Mouse (Mus musculus) c-Kit-positive CD71-positive TER-119-negative erythroid progenitor cells, embryonic 14.5 days (primary cell): ENCODE measurements around the gene Ccnb2.
"Not testable (repeated sequence)": the region's sequence is repeated elsewhere in the genome, so short reads cannot be mapped to it uniquely, and the experiment has no call there.

Experiments used
- DNase-seq: peaks from one replicate; pipeline ENCODE4 v3.0.0-alpha.2; 2013; ENCODE audit warnings: low read depth

Gene Ccnb2

DNA sequence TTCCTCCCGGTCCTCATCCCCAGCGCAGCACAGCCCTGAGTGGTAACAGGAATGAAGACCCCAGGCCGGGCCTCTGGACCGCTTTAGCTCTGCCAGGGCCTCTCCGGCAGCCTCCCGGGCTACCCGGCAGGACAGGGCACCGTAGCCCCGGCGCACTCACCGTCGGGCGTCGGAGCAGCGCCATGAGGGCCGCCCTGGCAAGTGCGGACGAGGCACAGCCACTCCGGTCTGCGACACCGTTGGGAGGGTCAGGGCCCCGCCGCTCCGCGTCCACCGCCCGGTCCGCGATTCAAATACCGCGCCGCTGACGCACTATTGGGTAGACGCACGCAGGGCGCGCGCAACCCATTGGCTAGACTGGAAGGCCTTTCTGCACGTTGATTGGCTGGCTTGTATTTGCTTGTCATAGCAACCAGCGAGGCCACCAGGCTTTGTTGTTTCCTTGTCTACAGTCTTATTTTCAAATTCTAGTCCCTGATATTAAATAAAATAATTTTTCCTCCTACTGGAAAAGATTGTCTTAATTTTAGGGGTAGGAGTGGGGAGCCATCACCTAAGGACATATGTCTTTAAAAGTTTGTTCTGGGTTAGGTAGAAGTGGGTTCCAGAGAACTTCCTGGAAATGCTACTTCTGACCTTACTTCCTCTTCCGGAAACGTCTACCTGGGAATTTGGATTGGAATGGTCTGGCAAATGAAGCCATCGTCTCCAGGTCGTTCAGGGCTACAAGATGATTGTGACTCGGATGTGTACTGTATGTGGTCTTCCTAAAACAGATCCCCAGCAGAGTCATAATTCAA is at the start of gene Ccnb2:
Gene Ccnb2 (minus strand): TSS at position 291 of the 800 bp plus-strand sequence.
- DNase-seq, result peak; percentile 91

DNA sequence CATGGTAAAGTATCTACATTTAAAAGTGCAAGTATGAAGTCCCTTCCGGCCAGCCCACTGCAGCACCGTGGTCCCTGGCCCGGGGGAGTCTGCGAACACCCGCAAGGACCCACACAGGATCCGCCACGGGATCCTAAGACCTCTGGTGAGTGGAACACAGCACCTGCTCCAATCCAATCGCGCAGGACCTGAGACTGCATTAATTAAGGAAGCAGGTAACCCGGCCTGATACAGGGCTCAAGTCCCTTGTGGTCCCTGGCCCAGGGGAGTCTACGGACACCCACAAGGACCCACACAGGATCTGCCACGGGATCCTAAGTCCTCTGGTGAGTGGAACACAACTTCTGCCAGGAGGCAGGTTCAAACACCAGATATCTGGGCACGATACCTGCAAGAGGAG is 41.7 kb upstream of the Ccnb2 start:
- DNase-seq, result not testable (repeated sequence)

DNA sequence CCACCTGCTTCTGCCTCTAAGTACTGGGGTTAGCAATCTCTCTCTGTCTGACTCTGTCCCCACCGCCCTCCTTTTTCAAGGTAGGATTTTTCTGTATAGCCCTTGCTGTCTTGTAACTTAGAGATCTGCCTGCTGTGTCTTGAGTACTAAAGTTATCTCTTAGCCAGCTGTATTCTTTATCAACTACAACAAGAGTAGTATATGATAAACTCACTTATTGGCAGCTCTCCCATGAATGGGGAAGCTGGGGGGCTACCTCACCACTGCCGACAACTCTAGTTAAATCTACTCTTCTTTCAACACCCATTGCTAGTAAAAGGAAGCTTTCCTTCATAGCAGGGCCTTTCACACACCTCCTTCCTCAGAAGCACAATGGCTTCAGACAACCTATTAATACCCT is 31.0 kb upstream of the Ccnb2 start:
- no peak for DNase-seq

DNA sequence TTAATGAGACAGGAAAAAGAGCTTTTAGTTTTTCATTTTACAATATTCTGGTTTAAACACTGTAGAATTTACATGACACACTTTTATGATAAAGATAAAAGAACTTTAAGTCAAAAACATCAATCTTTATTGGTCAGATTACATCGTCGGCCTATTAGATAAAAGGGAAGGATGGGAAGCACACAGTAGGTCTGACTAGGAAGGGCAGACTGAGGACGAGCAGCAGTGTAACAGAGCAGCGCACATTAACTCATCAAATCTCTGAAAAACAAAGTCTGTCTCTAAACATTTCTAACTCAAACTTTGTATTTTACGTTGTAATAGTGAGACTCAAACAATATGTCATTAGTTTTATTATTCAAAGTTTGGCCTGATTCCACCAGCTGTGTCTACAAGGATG is 27.7 kb upstream of the Ccnb2 start:
- no peak for DNase-seq

DNA sequence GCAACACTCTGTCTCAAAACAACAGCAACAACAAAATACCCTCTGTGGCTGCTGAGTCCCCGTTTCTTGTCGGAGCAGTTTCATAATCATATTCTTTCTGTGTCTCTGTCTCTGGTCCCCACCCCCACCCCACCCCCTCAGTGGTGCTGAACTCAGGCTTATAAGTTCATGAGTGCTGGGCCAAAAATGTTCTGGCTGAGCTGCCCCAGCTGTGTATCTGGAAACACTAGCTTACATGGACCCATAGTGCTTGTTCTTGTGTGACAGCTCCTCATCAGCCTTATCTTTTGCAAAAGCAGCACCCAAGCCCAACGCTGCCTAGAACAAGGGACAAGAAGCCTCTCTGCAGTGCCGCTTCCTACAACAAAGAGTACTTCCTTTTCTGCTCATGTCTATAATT is 18.6 kb upstream of the Ccnb2 start:
- no peak for DNase-seq

DNA sequence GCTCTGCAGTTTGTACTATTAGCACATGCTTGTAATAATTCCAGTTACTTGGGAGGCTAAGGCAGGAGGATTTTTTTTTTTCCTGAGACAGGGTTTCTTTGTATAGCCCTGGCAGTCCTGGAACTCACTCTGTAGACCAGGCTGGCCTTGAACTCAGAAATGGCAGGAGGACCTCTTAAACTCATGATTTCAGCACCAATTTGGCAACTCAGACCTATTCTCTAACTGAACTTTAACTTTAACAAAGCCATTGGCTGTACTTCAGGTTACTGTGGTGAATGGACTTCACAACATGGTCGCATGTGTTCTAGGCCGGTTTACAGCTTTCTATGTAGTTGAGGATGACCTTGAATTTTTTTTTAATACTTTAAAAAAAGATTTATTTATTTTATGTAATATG is 1.3 kb upstream of the Ccnb2 start:
- DNase-seq, result no peak

DNA sequence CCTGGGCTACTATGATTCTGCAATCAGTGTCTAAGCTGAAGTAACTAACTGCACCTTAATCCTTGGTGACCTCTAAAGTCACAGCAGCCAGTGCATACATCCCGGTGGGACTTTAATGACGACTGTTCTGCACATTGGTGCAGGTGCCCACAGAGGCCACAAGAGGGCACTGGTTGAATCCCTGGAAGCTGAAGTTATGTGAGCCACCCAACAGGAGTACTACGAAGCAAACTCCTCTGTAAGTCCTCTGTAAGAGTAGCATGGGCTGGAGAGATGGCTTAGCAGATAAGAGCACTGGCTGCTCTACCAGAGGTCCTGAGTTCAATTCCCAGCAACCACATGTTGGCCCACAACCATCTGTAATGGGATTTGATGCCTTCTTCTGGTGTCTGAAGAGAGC is 4.9 kb downstream of the Ccnb2 start:
- DNase-seq, result no peak

DNA sequence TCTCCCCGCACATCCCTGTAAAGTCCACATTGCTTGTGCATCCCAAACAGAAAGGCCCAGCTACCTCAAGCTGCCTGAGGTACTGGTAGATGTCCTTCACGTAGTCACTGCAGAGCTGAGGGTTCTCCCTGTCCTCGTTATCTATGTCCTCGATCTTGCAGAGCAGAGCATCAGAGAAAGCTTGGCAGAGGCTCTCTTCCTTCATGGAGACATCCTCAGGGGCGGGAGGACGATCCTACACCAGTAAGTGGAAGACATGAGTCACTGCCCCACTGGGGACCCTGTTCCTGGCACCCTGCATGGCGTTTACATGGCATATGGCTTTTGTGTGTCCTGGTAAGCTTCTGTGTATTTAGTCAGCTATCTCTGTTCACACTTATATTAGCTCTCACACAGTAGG is 8.3 kb downstream of the Ccnb2 start:
- DNase-seq, result no peak

DNA sequence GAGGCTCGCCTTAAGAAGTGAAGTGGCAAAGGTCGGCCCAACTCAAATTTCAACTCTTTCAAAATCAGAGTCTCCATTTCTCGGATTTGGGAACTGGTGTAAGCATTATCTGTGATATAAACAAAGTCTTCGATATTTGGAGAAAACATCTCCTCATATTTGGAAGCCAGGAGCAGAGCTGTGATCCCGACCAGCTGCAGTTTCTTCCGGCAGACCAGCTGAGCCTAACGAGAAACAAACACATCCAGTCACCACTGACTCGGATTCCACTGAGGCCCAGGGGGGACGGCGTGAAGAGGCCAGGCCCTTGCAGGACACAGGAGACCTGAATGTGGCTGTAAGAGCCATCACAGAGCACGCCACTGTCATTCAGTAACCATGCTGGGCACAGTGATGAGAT is 10.7 kb downstream of the Ccnb2 start:
- no peak for DNase-seq

DNA sequence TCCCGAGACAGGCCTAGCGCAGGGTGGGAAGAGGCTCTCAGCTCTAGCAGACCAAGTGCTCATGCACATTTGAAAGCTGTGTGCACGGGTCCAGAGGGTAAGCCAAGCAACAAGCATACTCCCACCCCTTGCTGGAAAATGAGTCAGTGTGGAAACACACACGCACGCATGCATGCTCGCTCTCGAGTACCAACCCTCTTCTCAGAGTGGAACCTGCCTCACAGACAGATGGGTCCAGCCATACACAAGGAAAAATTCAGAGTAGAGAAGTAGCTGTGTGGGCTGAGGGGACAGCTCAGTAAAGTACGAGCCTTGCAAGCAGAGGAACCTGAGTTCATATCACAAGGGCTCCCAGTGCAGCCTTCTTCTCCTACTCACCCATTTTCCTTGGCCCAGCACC is 11.6 kb downstream of the Ccnb2 start:
- DNase-seq, result no peak

DNA sequence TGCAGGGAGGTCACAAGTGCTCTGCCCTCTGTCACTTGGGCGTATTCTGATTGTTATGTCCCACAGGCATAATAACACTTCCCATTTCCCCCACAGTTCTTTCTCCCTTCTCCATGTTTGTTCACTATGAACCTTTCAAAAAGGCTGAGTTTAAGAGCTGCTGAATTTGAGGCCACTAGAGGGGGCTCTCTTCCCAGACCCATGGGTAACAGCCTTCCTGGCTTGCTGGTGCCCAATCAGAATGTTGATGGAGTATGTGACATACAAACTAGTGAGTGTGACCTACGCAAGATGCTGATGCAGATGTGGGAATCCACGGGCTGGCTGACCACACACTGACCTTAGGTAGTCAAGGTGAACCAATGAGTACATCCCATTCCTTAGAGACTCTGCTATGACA is 12.6 kb downstream of the Ccnb2 start:
- DNase-seq, result no peak

DNA sequence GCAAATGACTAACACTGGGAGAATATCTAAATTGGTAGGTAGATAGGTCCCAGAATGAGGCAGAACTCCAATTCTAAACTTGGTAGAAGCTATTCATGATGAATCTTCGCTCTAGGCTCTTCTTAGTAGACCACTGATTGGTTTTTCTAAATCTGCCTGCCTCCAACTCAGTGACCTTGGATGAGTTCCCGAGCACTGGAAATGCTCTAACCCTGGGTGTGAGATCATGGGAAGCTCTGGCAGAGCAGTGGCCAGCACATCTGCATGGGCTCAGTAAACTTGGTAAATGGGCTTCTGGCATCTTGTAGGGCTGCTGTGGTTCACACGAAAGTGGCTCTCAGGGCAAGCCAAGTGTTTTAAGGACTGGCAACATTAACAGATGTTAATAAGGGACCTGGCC is 14.8 kb downstream of the Ccnb2 start:
- DNase-seq, result no peak

DNA sequence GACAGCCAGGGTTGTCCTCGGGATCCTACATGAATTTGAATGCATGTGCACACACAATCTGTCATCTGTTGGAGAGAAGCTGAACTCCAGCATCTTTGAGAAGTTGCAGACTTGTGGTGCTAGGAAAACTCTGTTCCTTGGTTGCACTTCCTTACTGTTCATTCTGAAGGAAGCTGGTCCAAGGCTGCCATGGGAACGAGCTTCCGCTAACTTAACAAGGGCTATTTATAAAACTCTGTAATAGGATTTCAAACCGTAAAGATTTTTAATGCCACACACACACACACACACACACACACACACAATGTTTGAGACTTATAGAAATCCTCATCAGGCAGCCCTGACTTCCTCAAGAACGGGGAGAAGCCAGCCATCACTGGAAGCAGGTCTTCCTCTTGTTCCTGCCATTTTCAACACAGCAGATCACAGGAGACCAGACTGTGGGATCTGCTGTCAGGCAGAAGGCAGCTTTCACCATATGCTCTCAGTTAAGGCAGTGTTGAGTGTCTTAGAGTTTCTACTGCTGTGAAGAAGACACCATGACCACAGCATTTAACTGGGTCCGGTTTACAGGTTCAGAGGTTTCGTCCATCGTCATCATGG is 19.3 kb downstream of the Ccnb2 start:
- DNase-seq, result no peak

DNA sequence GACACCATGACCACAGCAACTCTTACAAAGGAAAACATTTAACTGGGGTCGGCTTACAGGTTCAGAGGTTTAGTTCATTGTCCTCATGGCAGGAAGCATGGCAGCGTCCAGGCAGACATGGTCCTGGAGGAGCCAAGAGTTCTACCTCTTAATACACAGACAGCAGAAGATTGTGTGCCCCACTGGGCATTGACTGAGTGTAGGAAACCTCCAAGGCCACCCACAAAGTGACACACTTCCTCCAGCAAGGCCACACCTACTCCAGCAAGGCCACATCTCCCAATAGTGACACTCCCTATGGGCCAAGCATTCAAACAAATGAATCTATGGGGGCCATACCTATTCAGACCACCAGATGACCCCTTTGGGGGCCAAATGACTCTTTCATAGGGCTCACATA is 25.3 kb downstream of the Ccnb2 start:
- no peak for DNase-seq

DNA sequence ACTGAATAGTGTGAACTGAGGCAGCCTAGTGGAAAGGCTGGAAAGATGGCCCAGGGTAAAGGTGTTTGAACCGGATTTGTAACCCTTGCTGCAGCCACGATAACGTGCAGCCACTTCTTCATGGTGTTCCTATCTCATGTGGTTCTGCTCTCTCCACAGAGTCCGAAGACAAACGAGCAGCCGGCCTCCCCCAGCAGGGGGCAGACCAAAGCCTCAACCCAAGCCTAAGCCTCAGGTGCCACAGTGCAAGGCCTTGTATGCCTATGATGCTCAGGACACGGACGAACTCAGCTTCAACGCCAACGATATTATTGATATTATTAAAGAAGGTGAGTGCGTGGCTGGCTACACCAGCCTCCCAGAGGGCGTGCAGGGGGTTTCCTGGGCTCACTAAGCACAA is 25.7 kb downstream of the Ccnb2 start:
- no peak for DNase-seq

DNA sequence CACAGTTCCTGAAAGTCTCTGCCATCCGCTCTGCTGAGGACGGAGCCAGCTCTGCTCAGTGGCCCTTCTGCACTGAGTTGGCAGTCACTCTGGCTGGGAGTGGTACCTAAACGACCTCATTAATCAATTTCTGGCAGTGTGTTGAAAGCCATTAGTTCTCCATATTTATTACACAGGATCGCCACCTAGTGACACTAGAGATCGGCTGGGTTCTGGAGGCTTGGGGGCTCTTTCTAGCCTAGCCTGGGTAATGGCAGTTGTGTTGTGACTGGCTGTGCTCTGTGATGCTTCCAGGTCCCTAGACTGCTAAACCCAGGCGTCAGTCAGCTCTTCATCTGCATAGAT is 28.8 kb downstream of the Ccnb2 start:
- DNase-seq, result no peak

DNA sequence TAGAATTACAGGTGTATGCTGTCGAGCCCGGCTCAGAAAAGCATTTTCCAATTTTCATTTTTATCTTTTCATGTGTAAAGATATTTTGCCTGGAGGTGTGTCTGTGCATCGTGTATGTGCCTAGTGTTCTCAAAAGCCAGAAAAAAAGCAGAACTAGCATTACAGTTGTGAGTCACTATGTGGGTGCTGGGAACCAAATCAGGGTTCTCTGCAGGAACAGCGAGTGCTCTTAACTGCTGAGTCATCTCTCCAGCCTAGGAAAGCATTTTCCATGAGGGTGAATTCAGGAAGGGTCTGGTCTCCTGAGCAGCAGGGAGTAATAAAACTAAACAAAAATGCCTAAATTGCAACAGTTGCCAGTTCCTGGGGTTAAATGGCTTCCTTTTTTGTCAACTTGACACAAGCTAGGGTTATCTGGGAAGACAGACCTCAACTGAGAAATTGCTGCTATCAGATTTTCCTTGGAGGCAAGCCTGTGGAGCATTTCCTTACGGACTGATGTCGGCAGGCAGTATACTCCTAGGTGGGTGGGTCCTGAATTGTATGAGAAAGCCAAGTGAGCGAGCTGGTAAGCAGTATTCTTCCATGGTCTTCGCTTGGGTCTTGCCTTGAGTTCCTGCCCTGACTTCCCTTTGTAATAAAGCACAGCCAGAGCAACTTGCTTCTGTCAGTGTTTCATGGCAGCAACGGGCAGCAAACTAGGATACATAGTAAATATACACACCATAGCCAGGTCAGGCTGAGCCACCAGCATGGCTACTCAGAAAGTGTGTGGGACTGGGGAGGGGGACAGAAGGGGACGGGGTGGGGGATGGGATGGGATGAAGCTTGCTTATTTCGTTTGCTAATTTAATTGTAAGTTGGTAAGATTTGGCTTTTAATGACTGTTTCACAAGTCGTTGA is 29.4 kb downstream of the Ccnb2 start:
- DNase-seq, result no peak

DNA sequence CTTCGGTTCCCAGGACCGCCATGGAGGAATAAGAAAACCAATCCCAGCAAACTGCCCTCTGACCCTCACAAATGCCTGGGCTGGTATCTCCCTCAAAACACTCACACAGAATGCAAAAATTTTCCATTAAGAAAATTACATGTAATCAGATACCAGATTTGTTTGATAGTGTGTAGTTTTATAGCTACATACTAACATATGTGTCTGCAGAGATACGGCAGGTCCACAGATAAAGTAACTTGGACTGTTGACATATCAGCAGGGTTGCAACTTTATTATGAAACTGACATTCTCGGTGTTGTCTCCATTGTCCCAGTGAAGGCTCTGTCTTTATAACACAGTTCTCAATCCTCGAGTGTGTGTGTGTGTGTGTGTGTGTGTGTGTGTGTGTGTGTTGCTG is 30.3 kb downstream of the Ccnb2 start:
- DNase-seq, result no peak

DNA sequence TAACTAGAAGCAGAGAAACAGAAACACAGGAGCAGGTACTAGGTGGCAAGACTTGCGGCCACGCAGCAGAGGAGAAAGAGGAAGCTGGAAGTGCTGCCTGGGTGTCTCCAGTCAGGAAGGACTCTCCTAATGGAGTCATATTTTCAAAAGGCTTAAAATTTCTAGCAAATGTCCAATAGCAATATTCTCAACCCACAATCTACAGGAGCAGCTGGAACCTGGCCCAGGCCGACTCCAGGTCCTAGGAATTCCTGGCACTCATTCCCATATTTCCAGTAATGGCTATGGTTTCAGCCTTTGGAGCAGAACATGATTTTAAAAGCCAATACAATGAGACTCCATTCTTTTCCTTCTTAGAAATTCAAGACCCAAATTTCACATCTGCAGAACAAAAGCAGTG is 31.8 kb downstream of the Ccnb2 start:
- DNase-seq, result no peak

DNA sequence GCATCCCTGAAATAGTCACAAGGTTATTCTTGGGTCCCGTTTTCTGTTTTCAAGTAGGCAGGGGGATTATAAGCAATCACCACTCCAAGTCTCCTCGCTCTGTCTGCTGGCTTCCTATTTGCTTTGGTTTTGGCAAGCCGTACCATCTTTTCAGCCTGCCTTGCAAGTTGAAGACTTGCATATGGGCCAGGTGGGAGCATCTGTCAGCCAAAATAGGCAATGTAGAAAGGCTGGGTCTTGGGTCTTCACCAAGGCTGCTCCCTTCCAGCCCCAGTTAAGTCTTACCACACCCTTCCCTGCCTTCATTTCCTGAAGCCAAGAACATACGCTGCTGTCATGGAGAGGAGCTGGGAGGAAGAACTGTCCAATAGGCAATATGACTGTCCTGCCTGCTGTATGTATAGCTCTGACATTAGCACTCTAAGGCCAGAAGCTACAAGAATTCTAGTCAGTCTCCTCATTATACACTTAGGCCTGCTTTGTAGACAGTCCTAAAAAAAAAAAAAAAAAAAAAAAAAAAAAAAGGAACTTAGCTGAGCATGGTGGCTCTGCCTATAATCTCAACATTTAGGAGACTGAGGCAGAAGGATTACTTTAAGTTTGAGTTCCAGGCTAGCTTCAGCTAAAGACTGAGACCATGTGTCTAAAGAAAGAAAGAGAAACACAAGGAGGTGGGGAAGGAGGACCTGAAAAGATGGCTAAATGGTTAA is 33.8 kb downstream of the Ccnb2 start:
- no peak for DNase-seq

DNA sequence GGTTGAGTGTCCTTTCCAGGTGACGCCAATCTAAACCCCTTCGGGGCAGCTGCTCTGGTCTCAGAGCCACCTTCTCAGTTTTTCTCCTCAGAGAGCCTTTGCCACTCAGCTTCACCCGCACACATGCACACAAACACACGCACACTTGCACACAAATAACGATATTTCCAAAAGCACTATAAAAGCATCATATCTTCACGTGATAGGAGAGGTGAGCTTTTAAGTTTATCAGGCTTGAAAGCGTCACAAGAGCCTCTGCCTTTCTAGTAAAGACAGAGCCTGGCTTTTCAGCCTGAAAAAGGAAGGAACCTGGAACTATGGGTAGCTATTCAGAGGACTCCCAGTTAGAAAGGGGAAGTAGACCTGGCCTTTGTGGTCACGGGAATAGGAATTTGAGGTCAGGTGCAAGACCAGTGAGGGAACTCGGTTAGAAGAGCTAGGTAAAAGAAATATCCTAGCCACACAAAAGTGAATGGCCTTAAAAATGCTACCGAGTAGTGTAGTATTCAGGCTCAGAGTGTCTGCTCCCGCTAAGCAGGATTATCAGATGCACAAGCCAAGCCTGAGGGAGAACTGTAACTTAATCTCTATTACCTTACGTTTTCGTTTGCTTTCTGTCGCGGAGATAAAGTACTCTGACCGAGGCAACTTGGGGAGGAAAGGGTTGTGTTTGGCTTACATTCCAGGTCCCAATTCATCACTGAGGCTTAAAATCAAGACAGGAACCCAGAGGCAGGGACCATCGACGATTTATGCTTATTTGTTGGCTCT is 36.2 kb downstream of the Ccnb2 start:
- DNase-seq, result no peak

DNA sequence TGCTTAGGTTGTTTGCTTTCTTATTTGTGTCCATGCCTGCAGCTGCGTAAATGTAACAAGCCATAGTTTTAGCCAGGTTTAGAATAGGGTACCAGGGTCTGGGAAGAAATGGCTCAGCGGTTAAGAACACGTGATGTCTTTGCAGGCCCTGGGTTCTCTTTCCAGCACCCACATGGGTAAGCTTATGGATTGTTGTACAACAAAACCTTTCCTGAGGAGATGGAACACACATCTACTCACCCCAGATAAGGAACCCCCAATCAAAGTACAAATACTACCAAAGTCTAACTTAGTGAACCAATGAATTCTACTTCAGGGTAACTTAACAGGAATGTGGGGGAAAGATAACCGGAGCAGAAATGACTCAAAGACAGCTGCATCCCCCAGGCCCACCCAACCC is 36.9 kb downstream of the Ccnb2 start:
- DNase-seq, result no peak
